Mouse (Mus musculus) heart, embryonic 11.5 days (tissue): Measurements from ENCODE around the gene Itpkb. TPM values are rescaled to one million over a fixed set of nuclear protein-coding genes. Genes with fewer than 3 reads are reported as not detected.
A peak's percentile ranks its signal among the peaks of the same experiment; 100 is the strongest.

Source experiments
- ATAC-seq: fragments of 200-750 bp; cut with Nextera tagmentation; replicated peaks from 2 replicates; pipeline ENCODE4 v1.8.0; 2017; ENCODE audit warnings: moderate library complexity; ENCODE audit not compliant: insufficient number of reproducible peaks, low FRiP score, low TSS enrichment
- H3K27ac ChIP-seq: fragments of 300-500 bp; sonication (generic); 2 replicates; pipeline ENCODE4 v1.5.1; 2014; ENCODE audit warnings: mild to moderate bottlenecking, low read depth, low read length
- H3K27me3 ChIP-seq: fragments of 300-500 bp; sonication (generic); 2 replicates; pipeline ENCODE4 v1.6.1; 2014; ENCODE audit warnings: mild to moderate bottlenecking, low read length, mixed read lengths; ENCODE audit not compliant: control insufficient read depth, insufficient read depth
- H3K36me3 ChIP-seq: fragments of 300-500 bp; sonication (generic); 2 replicates; pipeline ENCODE4 v1.6.1; 2014; ENCODE audit warnings: mild to moderate bottlenecking, low read length, moderate library complexity, mixed read lengths; ENCODE audit not compliant: control insufficient read depth, insufficient read depth
- H3K4me1 ChIP-seq: fragments of 300-500 bp; sonication (generic); 2 replicates; pipeline ENCODE4 v1.6.1; 2014; ENCODE audit warnings: low read length; ENCODE audit not compliant: control insufficient read depth, insufficient read depth
- H3K4me2 ChIP-seq: fragments of 300-500 bp; sonication (generic); 2 replicates; pipeline ENCODE4 v1.6.1; 2014; ENCODE audit warnings: mild to moderate bottlenecking, moderate library complexity
- H3K4me3 ChIP-seq: fragments of 300-500 bp; sonication (generic); 2 replicates; pipeline ENCODE4 v1.5.1; 2014; ENCODE audit warnings: low read depth, low read length
- H3K9ac ChIP-seq: fragments of 300-500 bp; sonication (generic); 2 replicates; pipeline ENCODE4 v1.6.1; 2014; ENCODE audit warnings: mild to moderate bottlenecking, low read depth, low read length, moderate library complexity
- H3K9me3 ChIP-seq: fragments of 300-500 bp; sonication (generic); replicated peaks from 2 replicates; pipeline ENCODE4 v1.6.1; 2016; ENCODE audit warnings: low read length; ENCODE audit not compliant: control insufficient read depth
- WGBS: fragments of 180-500 bp; shearing (Covaris S2); extraction: QIAGEN DNeasy Blood & Tissue Kit; methylation state at CpG from one replicate; pipeline ENCODE4 v1.1.7; 2014; ENCODE audit not compliant: insufficient replicate concordance; 5-methylcytosine and 5-hydroxymethylcytosine counted together
- polyA plus RNA-seq: library from polyadenylated mRNA; unstranded; fragments of >200 nt; fragmentation: Nextera tagmentation; extraction: Ambion mirVana; gene quantifications from 2 replicates; pipeline ENCODE4 v1.2.1, GENCODE M21; 2014

Gene Itpkb
- polyA plus RNA-seq, 1 experiment from 2014 or later, result 4.0 TPM

DNA sequence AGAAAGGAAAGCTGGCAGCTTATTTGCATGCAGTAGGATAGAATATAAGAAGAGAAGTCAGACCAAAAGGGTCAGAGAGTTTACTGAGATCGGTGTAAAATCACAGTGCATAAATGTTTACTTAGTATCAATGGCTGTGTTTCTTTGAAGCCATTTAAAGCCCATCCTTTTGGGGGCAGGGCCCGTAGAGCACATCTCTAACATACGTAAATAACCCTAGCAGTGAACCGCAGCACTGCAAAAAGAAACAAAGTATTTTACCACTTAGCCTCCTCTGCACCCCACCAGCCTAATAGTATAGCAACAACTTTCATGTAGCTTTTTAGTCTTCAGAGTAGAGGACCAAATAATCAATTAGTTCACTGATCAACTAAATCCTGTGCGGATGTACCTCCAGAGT, 67.4 kb downstream of the Itpkb start:
- no peak for ATAC-seq
- H3K27ac ChIP-seq, result no peak overlapping the region
- H3K36me3 ChIP-seq, result no peaks in the 10 kb centered on the region

DNA sequence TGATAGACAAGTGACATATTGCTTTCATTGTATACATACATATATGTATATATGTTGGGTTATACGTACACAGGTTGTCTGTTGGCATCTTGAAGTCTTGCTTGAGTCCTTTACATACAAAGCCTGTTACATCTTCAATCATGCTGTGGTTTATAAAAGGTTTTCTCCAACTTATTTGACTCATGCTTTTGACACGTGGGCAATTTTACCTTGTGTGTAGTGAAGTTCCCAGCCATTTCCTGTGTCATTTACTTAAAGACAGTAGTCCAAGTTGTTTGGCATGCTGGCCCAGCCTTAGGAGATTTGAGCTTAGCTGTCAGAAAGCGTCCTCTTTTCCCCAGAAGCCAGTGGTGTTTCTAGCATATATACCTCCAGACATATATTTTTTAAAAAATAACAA, 68.2 kb downstream of the Itpkb start:
- WGBS, result 73% methylated on average over 3 of the region's 3 CpGs
- Histone ChIP-seq H3K27ac (no peak overlapping the region), H3K9me3 (no peaks in the 10 kb centered on the region)

More for the DNA sequence above, 67.4 kb downstream of the Itpkb start:
- Histone ChIP-seq H3K27me3 (no peaks in the 10 kb centered on the region), H3K4me1 (peaks cover 29% of the 10 kb centered on the region), H3K9me3 (no peaks in the 10 kb centered on the region), H3K4me3 (no peak overlapping the region), H3K9ac (no peak overlapping the region), H3K4me2 (no peak overlapping the region)
- 64% methylated on average over 5 of the region's 5 CpGs for WGBS

DNA sequence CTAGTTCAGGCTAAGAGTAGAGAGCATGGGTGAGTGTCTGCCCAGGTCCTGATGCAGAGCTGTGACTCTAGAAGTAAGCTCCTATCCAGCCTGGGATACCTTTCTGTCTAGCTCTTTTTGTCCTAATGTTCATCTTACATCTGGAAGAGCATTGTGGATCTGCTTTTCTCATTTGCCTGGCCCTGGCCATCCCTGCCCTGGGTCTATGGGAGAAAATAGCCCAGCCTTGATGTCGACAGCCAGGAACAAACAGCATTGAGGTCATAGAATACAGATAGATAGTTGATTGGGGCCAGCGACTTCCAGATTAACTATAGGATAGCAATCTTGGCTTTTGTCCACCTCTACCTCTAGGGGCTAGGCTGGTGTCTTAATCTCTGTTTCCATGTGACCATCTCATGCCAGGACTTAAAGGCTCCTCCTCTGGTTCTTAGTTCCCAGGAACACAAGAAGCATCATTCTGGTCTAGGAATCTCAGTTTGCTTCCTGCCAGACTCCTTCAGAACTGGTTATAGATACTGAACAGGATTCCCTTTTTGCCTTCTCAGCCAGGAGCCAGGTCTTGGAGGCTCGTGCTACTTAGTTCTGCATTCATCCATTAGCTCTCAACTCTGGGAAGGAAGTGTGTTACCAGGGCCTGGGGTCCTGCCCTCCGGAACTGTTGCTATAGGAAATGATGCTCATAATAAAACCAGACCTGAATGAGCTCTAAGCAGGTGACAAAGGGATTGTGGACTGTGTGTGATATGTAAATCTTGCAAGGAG, 70.6 kb downstream of the Itpkb start:
- 56% methylated on average over 4 of the region's 4 CpGs for WGBS
- no peak overlapping the region for H3K4me3 ChIP-seq
- H3K4me1 ChIP-seq, result peaks cover 44% of the 10 kb centered on the region
- no peak overlapping the region for H3K27ac ChIP-seq
- no peaks in the 10 kb centered on the region for H3K36me3 ChIP-seq
- H3K4me2 ChIP-seq, result no peak overlapping the region
- no peaks in the 10 kb centered on the region for H3K9me3 ChIP-seq
- no peak for ATAC-seq
- no peak overlapping the region for H3K9ac ChIP-seq
- H3K27me3 ChIP-seq, result no peaks in the 10 kb centered on the region

More for the DNA sequence above, 68.2 kb downstream of the Itpkb start:
- no peak overlapping the region for H3K4me2 ChIP-seq
- no peaks in the 10 kb centered on the region for H3K36me3 ChIP-seq
- no peaks in the 10 kb centered on the region for H3K27me3 ChIP-seq
- ATAC-seq, result no peak
- no peak overlapping the region for H3K9ac ChIP-seq
- peaks cover 32% of the 10 kb centered on the region for H3K4me1 ChIP-seq
- no peak overlapping the region for H3K4me3 ChIP-seq

DNA sequence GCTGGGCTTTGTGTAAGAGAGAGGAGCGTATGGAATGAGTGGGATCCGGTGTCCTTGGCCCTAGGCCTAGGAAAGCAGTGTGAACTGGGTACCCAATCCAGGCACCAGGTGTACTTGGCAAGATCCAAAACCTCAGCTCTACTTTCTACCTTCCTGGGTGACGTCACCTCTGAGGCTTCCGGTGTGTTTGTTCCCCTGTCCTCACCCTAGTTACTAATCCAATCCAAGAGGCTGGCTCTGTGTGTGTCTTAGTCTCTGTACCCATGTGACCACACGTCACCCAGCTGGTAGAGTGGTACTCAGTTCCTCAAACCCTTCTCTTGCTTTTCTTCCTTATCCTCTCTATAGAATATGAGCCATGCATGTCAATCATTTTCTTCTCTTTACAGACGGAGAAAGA, 71.4 kb downstream of the Itpkb start:
- Histone ChIP-seq H3K36me3 (no peaks in the 10 kb centered on the region), H3K27ac (0 out of 2 replicates have a peak overlapping the region, but pooled peaks have one; percentile 7), H3K4me2 (no peak overlapping the region), H3K9me3 (no peaks in the 10 kb centered on the region), H3K4me1 (peaks cover 46% of the 10 kb centered on the region), H3K4me3 (no peak overlapping the region), H3K27me3 (no peaks in the 10 kb centered on the region), H3K9ac (no peak overlapping the region)
- WGBS, result 82% methylated on average over 6 of the region's 6 CpGs
- no peak for ATAC-seq

DNA sequence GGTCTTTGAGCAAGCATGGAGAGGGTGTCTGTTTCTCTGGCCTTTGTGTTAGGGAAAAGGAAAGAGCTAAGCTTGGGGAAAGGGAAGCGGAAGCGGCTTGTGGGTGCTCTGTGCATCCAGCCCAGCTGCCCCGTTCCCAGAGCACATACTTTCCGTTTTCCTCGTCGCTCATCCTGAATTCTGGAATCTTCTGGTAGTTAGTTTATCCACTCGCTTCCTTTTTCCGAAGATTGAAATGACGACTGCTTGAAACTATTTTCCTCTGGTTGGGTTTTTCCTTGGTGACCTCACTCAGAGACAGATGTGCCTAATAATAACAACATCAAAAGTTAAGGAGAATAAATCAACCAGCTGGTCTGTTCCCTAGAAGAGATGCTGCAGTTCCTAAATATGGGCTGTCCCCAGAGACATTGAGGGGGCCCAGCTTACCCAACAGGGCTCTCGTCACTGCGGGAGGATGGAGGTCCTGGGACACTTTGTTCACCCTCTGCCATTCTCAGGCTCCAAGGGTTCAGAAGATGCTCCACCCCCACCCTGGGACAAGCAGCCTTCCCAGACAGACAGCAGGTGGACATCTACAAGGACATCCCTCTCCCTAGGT, 72.3 kb downstream of the Itpkb start:
- Histone ChIP-seq H3K9ac (no peak overlapping the region), H3K9me3 (no peaks in the 10 kb centered on the region), H3K4me2 (no peak overlapping the region), H3K4me1 (peaks cover 54% of the 10 kb centered on the region), H3K36me3 (no peaks in the 10 kb centered on the region), H3K4me3 (no peak overlapping the region), H3K27ac (peak overlapping the region; percentile 91; the same call in 1 of the 2 replicates), H3K27me3 (no peaks in the 10 kb centered on the region)
- no peak for ATAC-seq
- 68% methylated on average over 11 of the region's 11 CpGs for WGBS

DNA sequence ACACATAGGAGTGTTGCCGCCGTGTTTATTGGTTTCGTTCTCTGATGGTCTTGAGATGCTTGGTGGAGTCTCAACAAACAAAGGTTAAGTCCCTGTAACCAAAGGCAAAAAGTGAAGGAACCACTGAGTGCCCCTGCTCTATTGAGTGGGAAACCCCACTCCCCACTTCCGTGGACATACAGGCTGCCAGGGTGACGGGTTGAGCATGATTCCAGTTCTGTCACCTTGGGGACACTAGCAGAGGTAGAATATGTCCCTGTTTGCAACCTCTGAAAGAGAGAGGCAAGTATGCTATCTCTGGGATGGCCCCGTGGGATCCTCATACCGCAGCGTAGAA, 73.0 kb downstream of the Itpkb start:
- peaks cover 59% of the 10 kb centered on the region for H3K4me1 ChIP-seq
- H3K27ac ChIP-seq, result peak overlapping the region; percentile 91
- H3K9ac ChIP-seq, result no peak overlapping the region; the same call in 1 of the 2 replicates
- no peak for ATAC-seq
- H3K9me3 ChIP-seq, result no peaks in the 10 kb centered on the region
- H3K4me2 ChIP-seq, result peak overlapping the region; percentile 50
- H3K27me3 ChIP-seq, result no peaks in the 10 kb centered on the region
- whole genome bisulfite sequencing, result 78% methylated on average over 8 of the region's 8 CpGs
- H3K4me3 ChIP-seq, result no peak overlapping the region
- H3K36me3 ChIP-seq, result no peaks in the 10 kb centered on the region

DNA sequence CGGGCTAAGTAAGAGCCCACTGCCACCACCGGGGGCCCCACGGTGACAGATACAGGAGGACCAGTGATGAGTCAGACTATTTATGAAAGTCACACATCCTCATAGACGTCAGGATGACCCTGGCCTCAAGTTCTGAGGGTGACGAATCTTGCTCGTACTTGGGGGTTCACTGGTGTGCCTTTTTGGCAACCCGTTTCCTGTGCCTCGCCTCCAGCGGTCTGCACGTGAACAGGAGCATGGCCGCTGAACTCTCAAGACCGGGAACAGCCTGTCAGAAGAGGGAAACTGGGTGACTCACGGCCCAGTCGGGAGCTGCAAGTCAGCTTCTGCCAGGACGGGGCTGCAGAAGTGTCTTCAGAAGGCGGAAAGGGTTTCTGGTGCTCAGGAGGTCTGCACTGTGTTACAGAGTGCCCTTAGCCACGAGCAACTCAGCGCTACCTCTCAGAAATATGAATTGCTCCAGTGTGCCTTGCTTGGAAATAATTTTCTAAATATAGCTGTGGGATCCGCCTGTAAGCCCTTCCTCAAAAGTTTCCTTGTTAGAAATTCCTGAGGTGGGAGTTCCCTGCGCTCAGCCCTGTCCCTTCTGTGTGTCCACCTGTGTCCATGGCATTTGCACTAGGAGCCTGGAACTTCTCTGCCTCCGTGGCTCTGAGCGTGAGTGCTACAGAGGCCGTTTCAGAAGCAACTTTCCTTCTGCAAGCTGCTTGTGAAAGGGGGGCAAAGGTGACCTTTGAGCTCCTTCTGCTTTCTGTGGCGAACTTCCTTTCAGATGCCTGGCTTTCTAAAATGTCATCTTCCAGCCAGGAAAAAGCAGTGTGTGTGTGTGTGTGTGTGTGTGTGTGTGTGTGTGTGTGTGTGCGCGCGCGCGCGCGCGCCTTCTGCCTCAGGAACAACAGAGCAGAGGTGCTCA, 73.7 kb downstream of the Itpkb start:
- no peaks in the 10 kb centered on the region for H3K36me3 ChIP-seq
- H3K4me1 ChIP-seq, result peaks cover 63% of the 10 kb centered on the region
- H3K9ac ChIP-seq, result peak overlapping the region; percentile 1; the same call in 1 of the 2 replicates
- H3K4me2 ChIP-seq, result peak overlapping the region; percentile 50
- 41% methylated on average over 32 of the region's 32 CpGs for WGBS
- no peaks in the 10 kb centered on the region for H3K27me3 ChIP-seq
- H3K4me3 ChIP-seq, result 0 out of 2 replicates have a peak overlapping the region, but pooled peaks have one; percentile 2
- no peaks in the 10 kb centered on the region for H3K9me3 ChIP-seq
- ATAC-seq, result peak; percentile 35; the same call in 1 of the 2 replicates
- H3K27ac ChIP-seq, result peak overlapping the region; percentile 91

DNA sequence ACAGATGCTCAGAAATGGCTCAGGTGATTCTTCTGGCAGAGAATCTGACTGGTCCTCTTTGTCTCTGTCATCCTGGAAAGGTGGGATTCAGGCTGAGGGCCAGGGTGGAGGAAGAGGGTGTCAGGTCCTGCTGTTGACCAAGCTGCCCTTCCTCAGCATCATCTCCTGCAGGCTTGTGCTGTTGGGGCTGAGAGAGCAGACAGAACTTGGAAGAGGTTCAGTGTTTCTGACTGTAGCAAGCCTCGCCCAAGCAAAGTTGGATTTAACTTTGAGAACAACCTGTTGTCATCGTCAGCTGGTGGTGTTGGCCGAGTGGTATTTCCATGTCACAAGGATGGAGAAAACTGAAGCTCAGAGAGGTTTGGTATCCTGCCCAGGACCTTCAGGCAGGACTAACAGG, 74.4 kb downstream of the Itpkb start:
- H3K27ac ChIP-seq, result peak overlapping the region; percentile 91
- H3K36me3 ChIP-seq, result no peaks in the 10 kb centered on the region
- H3K27me3 ChIP-seq, result no peaks in the 10 kb centered on the region
- H3K9ac ChIP-seq, result no peak overlapping the region
- 79% methylated on average over 3 of the region's 3 CpGs for whole genome bisulfite sequencing
- H3K9me3 ChIP-seq, result no peaks in the 10 kb centered on the region
- H3K4me1 ChIP-seq, result peaks cover 70% of the 10 kb centered on the region
- ATAC-seq, result no peak
- no peak overlapping the region for H3K4me2 ChIP-seq
- no peak overlapping the region for H3K4me3 ChIP-seq
